Mouse (Mus musculus) midbrain, embryonic 11.5 days (tissue): ENCODE results near the gene Gm14399. TPM values are rescaled to one million over a fixed set of nuclear protein-coding genes. Genes with fewer than 3 reads are reported as not detected.
"Not testable (repeated sequence)": the region's sequence is repeated elsewhere in the genome, so short reads cannot be mapped to it uniquely, and the experiment has no call there.

ENCODE experiments used
- ATAC-seq: fragments of 200-750 bp; cut with Nextera tagmentation; 2 replicates; pipeline ENCODE4 v1.8.0; 2017; ENCODE audit warnings: moderate TSS enrichment, moderate library complexity; ENCODE audit not compliant: low FRiP score
- DNase-seq: peaks from one replicate; pipeline ENCODE4 v3.0.0; 2015; ENCODE audit warnings: low spot score; ENCODE audit errors: missing footprints
- H3K27ac ChIP-seq: fragments of 300-500 bp; sonication (generic); 2 replicates; pipeline ENCODE4 v1.5.1; 2014; ENCODE audit warnings: low read depth, low read length
- H3K27me3 ChIP-seq: fragments of 300-500 bp; sonication (generic); 2 replicates; pipeline ENCODE4 v1.6.1; 2014; ENCODE audit warnings: mild to moderate bottlenecking, low read length, moderate library complexity, mixed read lengths; ENCODE audit not compliant: control insufficient read depth, insufficient read depth
- H3K36me3 ChIP-seq: fragments of 300-500 bp; sonication (generic); 2 replicates; pipeline ENCODE4 v1.6.1; 2014; ENCODE audit warnings: mild to moderate bottlenecking, low read length, moderate library complexity, mixed read lengths; ENCODE audit not compliant: control insufficient read depth, insufficient read depth
- H3K4me1 ChIP-seq: fragments of 300-500 bp; sonication (generic); 2 replicates; pipeline ENCODE4 v1.6.1; 2014; ENCODE audit warnings: low read length; ENCODE audit not compliant: control insufficient read depth, insufficient read depth
- H3K4me2 ChIP-seq: fragments of 300-500 bp; sonication (generic); 2 replicates; pipeline ENCODE4 v1.6.1; 2014; ENCODE audit warnings: mild to moderate bottlenecking, moderate library complexity
- H3K4me3 ChIP-seq: fragments of 300-500 bp; sonication (generic); 2 replicates; pipeline ENCODE4 v1.5.1; 2014; ENCODE audit warnings: low read depth, low read length
- H3K9ac ChIP-seq: fragments of 300-500 bp; sonication (generic); 2 replicates; pipeline ENCODE4 v1.6.1; 2014; ENCODE audit warnings: low read length
- H3K9me3 ChIP-seq: fragments of 300-500 bp; sonication (generic); 2 replicates; pipeline ENCODE4 v1.6.1; 2016; ENCODE audit warnings: low read length; ENCODE audit not compliant: control insufficient read depth
- WGBS: fragments of 180-500 bp; shearing (Covaris S2); extraction: QIAGEN DNeasy Blood & Tissue Kit; methylation state at CpG from one replicate; pipeline ENCODE4 v1.1.7; 2014; 5-methylcytosine and 5-hydroxymethylcytosine counted together
- polyA plus RNA-seq: library from polyadenylated mRNA; unstranded; fragments of >200 nt; fragmentation: Nextera tagmentation; extraction: Ambion mirVana; gene quantifications from 2 replicates; pipeline ENCODE4 v1.2.1, GENCODE M21; 2014

Gene Gm14399
- 5.9 and 9.0 TPM in 2 replicates for polyA plus RNA-seq

- not testable (repeated sequence) for H3K27ac ChIP-seq, ATAC-seq
- WGBS, result 0% methylated on average over 1 of the region's 2 CpGs
Measured at GRCm38 (mm10) chr2:175141993-175142295, at the start of gene Gm14399. TSS of gene Gm14399 (minus strand) at chr2:175142012.

GRCm38 (mm10) chr2:175179008-175179407 is 37.2 kb upstream of the Gm14399 start:
- H3K27ac ChIP-seq, H3K4me3 ChIP-seq, H3K4me1 ChIP-seq, DNase-seq, ATAC-seq, H3K9me3 ChIP-seq, H3K4me2 ChIP-seq, H3K9ac ChIP-seq, H3K36me3 ChIP-seq, H3K27me3 ChIP-seq: not testable (repeated sequence)
- 50% methylated on average over 1 of the region's 1 CpGs for WGBS

More at GRCm38 (mm10) chr2:175141993-175142295, at the start of gene Gm14399:
- not testable (repeated sequence) for H3K9me3 ChIP-seq, H3K4me1 ChIP-seq, H3K27me3 ChIP-seq, H3K36me3 ChIP-seq, DNase-seq
- peak within 1 kb of the TSS; percentile 42; the same call in 1 of the 2 replicates for H3K9ac ChIP-seq
- H3K4me2 ChIP-seq, result peak within 1 kb of the TSS; percentile 32; the same call in 1 of the 2 replicates
- H3K4me3 ChIP-seq, result peak within 1 kb of the TSS; percentile 36

DNA sequence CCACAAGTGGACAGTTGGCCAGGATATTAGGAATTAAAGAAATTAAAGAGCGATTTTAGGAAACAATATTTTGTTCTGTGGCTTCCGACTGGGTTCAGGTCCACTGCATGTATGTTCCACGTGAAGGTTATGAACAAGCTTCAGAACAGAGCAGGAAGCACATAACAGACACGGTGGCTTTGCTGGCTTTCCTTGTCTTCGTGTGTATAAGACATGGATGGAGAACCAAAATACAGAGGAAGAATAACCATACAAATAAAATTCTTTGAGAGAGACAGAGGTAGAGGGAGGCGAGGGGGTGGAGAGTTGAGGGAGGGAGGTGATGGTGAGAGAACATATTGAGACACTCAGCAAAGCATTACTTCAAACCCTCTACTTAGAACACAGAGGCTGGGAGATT is 34.5 kb upstream of the Gm14399 start:
- H3K4me3 ChIP-seq, result no peak overlapping the region
- no peaks in the 10 kb centered on the region for H3K9me3 ChIP-seq
- no peak overlapping the region for H3K4me2 ChIP-seq
- no peaks in the 10 kb centered on the region for H3K36me3 ChIP-seq
- H3K27me3 ChIP-seq, result no peaks in the 10 kb centered on the region
- no peak for ATAC-seq
- WGBS, result 81% methylated on average over 6 of the region's 6 CpGs
- no peaks in the 10 kb centered on the region for H3K4me1 ChIP-seq
- no peak for DNase-seq
- no peak overlapping the region for H3K27ac ChIP-seq
- no peak overlapping the region for H3K9ac ChIP-seq

DNA sequence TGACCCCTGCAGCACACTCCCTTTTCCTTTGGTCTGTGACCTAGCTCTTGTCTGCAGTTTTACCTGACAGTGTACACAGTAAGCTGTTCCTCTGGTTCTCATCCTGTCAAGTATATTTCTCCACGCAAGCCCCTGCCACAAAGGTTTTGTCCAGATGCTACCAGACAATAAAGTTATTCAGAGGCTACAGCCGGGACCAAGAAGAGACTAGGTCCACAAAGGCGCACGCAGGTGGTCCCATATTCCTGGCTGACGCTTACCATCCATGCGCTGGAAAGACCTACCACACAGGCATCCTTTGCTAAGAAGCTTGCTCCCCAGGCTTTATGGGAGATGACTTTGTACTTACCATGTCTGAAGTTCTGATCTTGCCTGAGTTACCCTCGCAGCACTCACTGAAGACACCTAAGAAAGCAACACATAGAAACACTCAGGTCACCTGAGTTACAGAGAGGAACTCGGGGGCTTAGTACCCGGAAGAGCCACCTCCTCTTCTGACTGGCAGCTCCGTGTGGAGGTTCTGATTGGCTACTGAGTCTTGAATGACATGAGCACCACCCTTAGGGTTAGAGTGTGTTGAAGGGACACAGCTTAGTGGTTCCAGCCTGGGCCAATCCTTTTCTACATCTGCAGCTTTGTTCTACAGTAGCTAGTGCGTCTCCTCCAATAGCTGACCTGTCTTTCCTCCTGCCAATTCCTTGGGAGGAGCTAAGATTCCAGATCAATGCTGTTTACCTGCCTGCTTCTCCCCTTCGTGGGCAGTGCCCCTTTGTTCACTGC is 33.8 kb upstream of the Gm14399 start, which contains the start of gene Gm14443:
Gene Gm14443 (minus strand): TSS at position 471 of the 780 bp plus-strand sequence.
- H3K4me2 ChIP-seq, DNase-seq, H3K4me1 ChIP-seq, H3K36me3 ChIP-seq, H3K9ac ChIP-seq, ATAC-seq, H3K27me3 ChIP-seq, H3K4me3 ChIP-seq, H3K27ac ChIP-seq, H3K9me3 ChIP-seq: not testable (repeated sequence)
- 78% methylated on average over 12 of the region's 12 CpGs for WGBS

DNA sequence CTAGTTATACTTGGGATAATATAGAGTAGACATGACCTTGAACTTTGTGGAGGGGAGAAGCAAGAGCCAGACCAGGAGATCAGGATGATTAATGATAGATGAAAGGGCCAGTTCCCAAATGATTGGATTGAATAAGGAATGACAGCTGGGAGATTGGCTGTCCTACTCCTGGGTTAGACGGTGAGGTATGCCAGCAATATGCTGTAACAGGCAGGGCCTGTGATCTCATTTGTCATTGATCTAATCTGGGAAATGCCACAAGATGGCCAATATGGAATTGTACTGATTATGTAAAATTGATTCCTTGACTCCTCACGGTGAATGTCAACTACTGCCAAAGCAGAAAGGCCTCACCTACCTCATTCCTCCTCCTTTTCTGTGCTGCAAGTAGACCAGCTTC is 32.2 kb upstream of the Gm14399 start:
- DNase-seq, H3K27me3 ChIP-seq, H3K36me3 ChIP-seq, ATAC-seq, H3K4me1 ChIP-seq, H3K9me3 ChIP-seq, H3K4me2 ChIP-seq, H3K27ac ChIP-seq, H3K4me3 ChIP-seq, H3K9ac ChIP-seq: not testable (repeated sequence)
- 91% methylated on average over 2 of the region's 2 CpGs for WGBS

DNA sequence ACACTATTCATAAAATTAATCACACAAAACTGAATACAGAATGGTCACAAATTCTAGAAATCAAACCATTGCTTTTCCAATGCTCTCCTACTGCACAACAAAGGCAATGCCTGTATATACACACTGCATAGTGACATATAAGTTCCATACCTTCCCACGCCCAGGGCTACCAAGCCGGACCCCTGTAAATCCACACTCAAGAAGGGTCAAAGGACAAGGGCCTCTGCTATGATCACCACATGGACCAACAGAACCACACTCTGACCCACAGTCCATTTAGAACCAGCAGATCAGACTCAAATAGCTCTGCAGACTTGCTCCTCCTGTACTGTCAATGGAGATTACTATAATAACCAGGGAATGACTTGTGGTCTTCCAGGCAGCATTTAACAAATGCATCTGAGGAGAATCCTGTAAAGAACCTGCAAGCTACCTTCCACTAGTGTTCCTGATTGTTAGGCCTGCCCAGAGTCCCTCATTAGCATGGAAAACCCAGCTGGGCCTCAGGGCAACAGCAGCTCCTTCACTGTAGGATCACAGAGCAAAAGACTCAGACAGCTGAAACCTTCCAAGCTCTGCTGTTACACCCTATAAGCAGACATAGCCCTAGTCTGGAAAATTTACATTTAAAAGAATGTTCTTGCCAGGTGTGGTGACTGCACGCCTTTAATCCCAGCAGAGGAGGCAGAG is 31.2 kb upstream of the Gm14399 start:
- not testable (repeated sequence) for H3K36me3 ChIP-seq, H3K4me1 ChIP-seq, H3K27ac ChIP-seq, H3K4me2 ChIP-seq, H3K4me3 ChIP-seq, ATAC-seq, H3K9me3 ChIP-seq, H3K27me3 ChIP-seq, DNase-seq, H3K9ac ChIP-seq
- 78% methylated on average over 3 of the region's 3 CpGs for WGBS

- H3K27ac ChIP-seq, result no peak overlapping the region
- no peak overlapping the region for H3K9ac ChIP-seq
- no peaks in the 10 kb centered on the region for H3K27me3 ChIP-seq
- 87% methylated on average over 3 of the region's 3 CpGs for WGBS
- no peaks in the 10 kb centered on the region for H3K36me3 ChIP-seq
- no peak for DNase-seq
- no peaks in the 10 kb centered on the region for H3K4me1 ChIP-seq
- H3K4me3 ChIP-seq, result no peak overlapping the region
- no peaks in the 10 kb centered on the region for H3K9me3 ChIP-seq
- no peak overlapping the region for H3K4me2 ChIP-seq
- ATAC-seq, result no peak
Measured at GRCm38 (mm10) chr2:175172123-175172522, 30.3 kb upstream of the Gm14399 start.

GRCm38 (mm10) chr2:175166870-175167269 is 25.1 kb upstream of the Gm14399 start:
- not testable (repeated sequence) for H3K27ac ChIP-seq, H3K4me3 ChIP-seq, H3K36me3 ChIP-seq, H3K9me3 ChIP-seq, ATAC-seq, H3K4me1 ChIP-seq, H3K27me3 ChIP-seq, DNase-seq, H3K9ac ChIP-seq, H3K4me2 ChIP-seq
- WGBS, result 88% methylated on average over 2 of the region's 2 CpGs

GRCm38 (mm10) chr2:175165110-175165509 is 23.3 kb upstream of the Gm14399 start:
- ATAC-seq, DNase-seq: not testable (repeated sequence)

More at GRCm38 (mm10) chr2:175165110-175165509, 23.3 kb upstream of the Gm14399 start:
- not testable (repeated sequence) for H3K9me3 ChIP-seq, H3K27me3 ChIP-seq, H3K4me2 ChIP-seq, H3K4me3 ChIP-seq, H3K9ac ChIP-seq, H3K27ac ChIP-seq, H3K36me3 ChIP-seq, H3K4me1 ChIP-seq
- 93% methylated on average over 12 of the region's 12 CpGs for WGBS
